Mouse (Mus musculus) olfactory bulb, adult 2 months (tissue): Measurements from ENCODE around the gene Foxo6.

ENCODE experiments used
- CTCF ChIP-seq: fragments of 200-500 bp; IDR thresholded peaks from 2 replicates; pipeline ENCODE4 v1.5.1; 2012; ENCODE audit warnings: low read depth, mild to moderate bottlenecking, low read length, moderate library complexity; ENCODE audit not compliant: insufficient read depth
- POLR2A ChIP-seq: fragments of 200-500 bp; IDR thresholded peaks from 2 replicates; pipeline ENCODE4 v1.6.1; 2012; ENCODE audit warnings: mild to moderate bottlenecking, low read depth, low read length, moderate library complexity; ENCODE audit not compliant: insufficient read depth

DNA sequence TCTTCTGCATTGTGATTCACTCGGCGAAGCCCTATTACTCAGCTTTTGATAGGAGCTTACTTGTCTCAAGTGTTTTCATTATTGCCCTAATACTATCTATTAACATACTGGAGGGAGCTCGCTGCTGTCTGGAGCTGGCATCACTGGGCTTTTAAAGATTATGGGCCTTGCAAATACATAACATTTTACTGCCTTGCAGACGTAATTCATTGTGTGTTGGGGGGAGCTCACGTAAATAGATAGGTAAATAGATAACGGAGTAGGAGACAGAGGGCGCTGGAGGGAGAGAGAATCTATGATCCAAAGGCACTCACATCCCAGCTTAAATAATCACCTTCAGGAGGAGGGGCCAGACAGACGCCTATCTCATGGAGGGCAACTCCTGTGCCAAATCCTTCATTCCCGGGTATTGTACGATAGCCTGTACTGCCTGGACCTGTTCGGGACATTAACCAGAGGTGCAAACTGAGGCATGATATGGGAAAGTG, 45.8 kb upstream of the Foxo6 start:
- TF ChIP-seq CTCF (no peak), POLR2A (no peak)
